Mouse (Mus musculus): ENCODE data around the gene Plekha7.

GRCm38 (mm10) chr7:116290559-116290958, 17.6 kb downstream of the Plekha7 start:
- TF ChIP-seq MYOD1 (IDR thresholded peaks at IDR 0.05; ENCODE audit: control insufficient read depth, insufficient read length, low read depth) = no peak
- no peak for TF ChIP-seq CEBPB (IDR thresholded peaks at IDR 0.05; ENCODE audit: low read depth)
- TF ChIP-seq CTCF (IDR thresholded peaks at IDR 0.05; ENCODE audit: control insufficient read depth, insufficient read depth, insufficient read length) = no peak
